Mouse (Mus musculus): ENCODE measurements at regions not wholly inside any gene's neighbourhood (a gene's known extent, or its start where the extent isn't known, plus 50 kb on each side); places are given as distances from the start of the nearest gene placed in this dataset.

- TF ChIP-seq CTCF (IDR thresholded peaks at IDR 0.05; ENCODE audit: borderline replicate concordance, extremely low read depth, insufficient read depth, insufficient read length) (no peak), POLR2A (IDR thresholded peaks at IDR 0.05; ENCODE audit: borderline replicate concordance, extremely low read depth, insufficient read depth, insufficient read length, poor library complexity, severe bottlenecking) (no peak)
Observed at GRCm38 (mm10) chr12:16221142-16221541, 389.6 kb downstream of the Lpin1 start.

Measured in brain, embryonic 14.5 days (tissue).